Mouse (Mus musculus) bone marrow macrophage, adult 2 months (primary cell): Measurements from ENCODE around the gene Rad54l2. TPM values are rescaled to one million over a fixed set of nuclear protein-coding genes. Genes with fewer than 3 reads are reported as not detected.

Source experiments
- H3K27ac ChIP-seq: 2 replicates; pipeline ENCODE4 v1.5.1; 2012; ENCODE audit warnings: low read depth, low read length; ENCODE audit not compliant: insufficient read depth
- H3K4me1 ChIP-seq: 2 replicates; pipeline ENCODE4 v1.6.1; 2012; ENCODE audit warnings: low read length; ENCODE audit not compliant: control insufficient read depth, insufficient read depth
- H3K4me3 ChIP-seq: 2 replicates; pipeline ENCODE4 v1.5.1; 2012; ENCODE audit warnings: mild to moderate bottlenecking, low read length, moderate library complexity; ENCODE audit not compliant: insufficient read depth
- CTCF ChIP-seq: IDR thresholded peaks from 2 replicates; pipeline ENCODE4 v1.5.1; 2012; ENCODE audit warnings: low read depth, mild to moderate bottlenecking, low read length, moderate library complexity
- POLR2A ChIP-seq: IDR thresholded peaks from 2 replicates; pipeline ENCODE4 v1.6.1; 2012; ENCODE audit warnings: mild to moderate bottlenecking, low read depth, low read length, borderline replicate concordance
- polyA plus RNA-seq: library from polyadenylated mRNA; stranded (reverse); fragments of >200 nt; gene quantifications from 2 replicates; pipeline ENCODE4 v1.2.4, GENCODE M21; 2012; ENCODE audit not compliant: missing spikeins, insufficient read depth, insufficient read length

Rad54l2 gene
- polyA plus RNA-seq, 1 experiment, result 7.6 TPM

- TF ChIP-seq CTCF, result no peak
- TF ChIP-seq POLR2A, result no peak
- Histone ChIP-seq H3K4me1 (peaks cover 23% of the 10 kb centered on the region), H3K27ac (no peak overlapping the region), H3K4me3 (no peak overlapping the region)
Observed at GRCm38 (mm10) chr9:106755776-106756175, 33.2 kb downstream of the Rad54l2 start.

- no peak overlapping the region for H3K27ac ChIP-seq
- no peak overlapping the region for H3K4me3 ChIP-seq
- TF ChIP-seq POLR2A (no peak), CTCF (no peak)
- peaks cover 23% of the 10 kb centered on the region for H3K4me1 ChIP-seq
Observed at GRCm38 (mm10) chr9:106754311-106754710, 34.7 kb downstream of the Rad54l2 start.

- Histone ChIP-seq H3K27ac (no peak overlapping the region), H3K4me3 (no peak overlapping the region), H3K4me1 (peaks cover 20% of the 10 kb centered on the region)
- TF ChIP-seq POLR2A (no peak), CTCF (no peak)
Observed at GRCm38 (mm10) chr9:106752135-106752534, 36.9 kb downstream of the Rad54l2 start.

- no peak overlapping the region for H3K27ac ChIP-seq
- H3K4me1 ChIP-seq, result 0 out of 2 replicates have a peak, but pooled peaks cover 3% of the 10 kb centered on the region
- no peak overlapping the region for H3K4me3 ChIP-seq
- TF ChIP-seq POLR2A, result no peak
Observed at GRCm38 (mm10) chr9:106739962-106740361, 49.0 kb downstream of the Rad54l2 start.

- TF ChIP-seq POLR2A, result no peak
- no peak for TF ChIP-seq CTCF
- Histone ChIP-seq H3K27ac (no peak overlapping the region), H3K4me1 (0 out of 2 replicates have a peak, but pooled peaks cover 3% of the 10 kb centered on the region), H3K4me3 (no peak overlapping the region)
Observed at GRCm38 (mm10) chr9:106739056-106739455, 49.9 kb downstream of the Rad54l2 start.

- TF ChIP-seq CTCF (no peak), POLR2A (no peak)
- H3K27ac ChIP-seq, result no peak overlapping the region
- no peak overlapping the region for H3K4me3 ChIP-seq
- H3K4me1 ChIP-seq, result 0 out of 2 replicates have a peak, but pooled peaks cover 3% of the 10 kb centered on the region
Observed at GRCm38 (mm10) chr9:106738199-106738985, 50.6 kb downstream of the Rad54l2 start.

GRCm38 (mm10) chr9:106733690-106734089 lies 55.3 kb downstream of the Rad54l2 start:
- TF ChIP-seq POLR2A (no peak), CTCF (no peak)
- no peak overlapping the region for H3K4me3 ChIP-seq
- H3K27ac ChIP-seq, result no peak overlapping the region
- H3K4me1 ChIP-seq, result 0 out of 2 replicates have a peak, but pooled peaks cover 3% of the 10 kb centered on the region

- 0 out of 2 replicates have a peak, but pooled peaks cover 5% of the 10 kb centered on the region for H3K4me1 ChIP-seq
- TF ChIP-seq CTCF (no peak), POLR2A (no peak)
Observed at GRCm38 (mm10) chr9:106729416-106729815, 59.6 kb downstream of the Rad54l2 start.

GRCm38 (mm10) chr9:106726891-106727290 lies 62.1 kb downstream of the Rad54l2 start:
- no peak for TF ChIP-seq CTCF
- no peak for TF ChIP-seq POLR2A
- Histone ChIP-seq H3K4me1 (0 out of 2 replicates have a peak, but pooled peaks cover 5% of the 10 kb centered on the region), H3K27ac (no peak overlapping the region), H3K4me3 (no peak overlapping the region)

More at GRCm38 (mm10) chr9:106729416-106729815, 59.6 kb downstream of the Rad54l2 start:
- Histone ChIP-seq H3K4me3 (no peak overlapping the region), H3K27ac (no peak overlapping the region)

GRCm38 (mm10) chr9:106725435-106725834 lies 63.6 kb downstream of the Rad54l2 start:
- 0 out of 2 replicates have a peak, but pooled peaks cover 5% of the 10 kb centered on the region for H3K4me1 ChIP-seq
- H3K27ac ChIP-seq, result no peak overlapping the region
- TF ChIP-seq POLR2A (no peak), CTCF (no peak)
- H3K4me3 ChIP-seq, result no peak overlapping the region

- Histone ChIP-seq H3K4me1 (0 out of 2 replicates have a peak, but pooled peaks cover 5% of the 10 kb centered on the region), H3K4me3 (no peak overlapping the region), H3K27ac (no peak overlapping the region)
- TF ChIP-seq POLR2A, result no peak
- TF ChIP-seq CTCF, result no peak
Observed at GRCm38 (mm10) chr9:106724864-106725263, 64.1 kb downstream of the Rad54l2 start.
